Mouse (Mus musculus): ENCODE data around the gene Pgm2l1.

Pgm2l1 gene

GRCm38 (mm10) chr7:100298861-100299510 is 71.8 kb downstream of the Pgm2l1 start:
- DNase-seq = no peak

DNA sequence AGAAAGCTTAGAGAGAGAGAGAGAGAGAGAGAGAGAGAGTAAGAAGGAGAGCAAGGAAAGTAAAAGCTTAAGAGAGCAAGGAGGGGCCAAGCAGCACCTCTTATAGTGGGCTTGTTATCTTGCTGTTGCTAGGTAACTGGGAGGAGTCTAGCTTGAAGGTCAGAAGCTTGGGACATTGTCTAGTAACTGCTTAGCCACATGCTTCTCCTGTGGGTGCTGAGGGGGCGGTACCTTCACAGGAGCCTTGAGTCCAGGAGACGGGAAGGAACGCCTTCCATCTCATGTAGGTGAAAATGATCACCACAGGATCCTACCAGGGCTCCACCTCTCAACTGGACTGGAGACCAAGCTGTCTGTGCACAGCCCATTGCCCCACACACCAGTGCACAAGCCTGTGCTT is 74.2 kb downstream of the Pgm2l1 start:
- DNase-seq = no peak

DNA sequence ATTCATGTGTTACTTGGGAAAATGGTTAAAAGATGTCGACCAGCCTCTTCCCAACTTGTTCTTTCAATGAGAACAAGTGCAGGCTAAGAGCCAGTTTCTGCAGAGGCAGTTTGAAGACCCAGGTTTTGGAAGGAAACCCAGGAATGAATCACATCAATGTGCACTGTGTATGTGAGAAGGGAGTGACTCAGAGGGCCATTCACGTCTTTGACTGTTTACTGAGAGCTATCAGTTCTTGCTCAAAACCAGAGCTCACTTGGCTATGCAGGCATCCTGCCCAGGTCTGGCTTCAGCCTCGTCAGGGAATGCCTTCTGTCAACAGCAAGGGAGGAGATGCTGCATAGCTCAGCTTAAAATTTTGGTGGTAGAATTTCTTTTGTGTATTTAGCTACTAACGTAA is 75.1 kb downstream of the Pgm2l1 start:
- DNase-seq = peak; percentile 60

DNA sequence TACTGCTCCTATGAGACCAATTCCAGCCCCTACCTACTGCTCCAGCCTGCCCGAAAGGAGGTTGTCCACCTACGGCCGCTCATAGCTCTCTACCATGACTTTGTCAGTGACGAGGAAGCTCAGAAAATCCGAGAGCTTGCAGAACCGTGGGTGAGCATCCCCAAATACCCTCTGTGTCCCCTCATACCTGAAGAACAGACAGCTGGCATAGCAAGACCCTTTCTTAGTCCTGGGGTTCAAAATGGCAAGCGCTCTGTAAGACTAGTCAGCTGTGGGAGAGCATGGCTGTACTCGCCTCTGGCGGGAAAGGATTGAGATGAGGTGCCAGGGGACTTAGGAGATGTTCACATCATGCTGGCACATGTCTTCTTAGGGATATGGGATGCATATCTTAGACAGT is 78.7 kb downstream of the Pgm2l1 start:
- no peak for DNase-seq

DNA sequence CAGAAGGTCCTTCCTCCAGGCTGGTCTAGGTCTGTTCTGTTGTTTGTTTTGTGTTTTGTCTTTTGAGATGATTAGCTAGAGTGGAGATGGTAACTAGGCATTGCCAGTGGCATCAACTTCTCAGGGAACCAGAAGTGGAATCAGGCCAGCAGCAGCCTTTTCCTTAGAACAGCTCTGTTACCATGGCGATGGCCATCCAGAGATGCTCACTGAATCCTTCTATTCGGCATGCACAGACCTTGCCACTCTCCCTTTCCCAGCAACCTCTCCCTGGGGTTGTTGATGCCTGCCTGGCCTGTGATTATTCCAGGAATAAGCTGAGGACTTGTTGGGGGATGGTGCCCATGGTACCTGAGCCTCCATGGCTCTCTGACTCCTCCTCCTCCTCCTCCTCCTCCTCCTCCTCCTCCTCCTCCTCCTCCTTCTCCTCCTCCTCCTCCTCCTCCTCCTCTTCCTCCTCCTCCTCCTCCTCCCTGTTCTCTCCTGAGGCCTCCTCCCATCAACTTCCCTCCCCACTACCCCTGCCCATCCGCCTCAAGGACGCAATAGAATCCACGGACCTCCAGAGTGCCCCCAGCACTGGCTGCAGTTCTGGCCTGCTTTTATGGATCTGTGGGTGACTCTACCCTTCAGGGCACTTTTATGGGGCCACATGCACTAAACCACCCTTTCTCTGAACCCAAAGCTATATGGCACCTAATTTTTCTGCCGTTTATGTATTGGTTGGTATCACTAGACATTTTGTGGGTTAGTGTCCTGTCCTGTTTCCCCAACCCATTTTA is 80.9 kb downstream of the Pgm2l1 start:
- DNase-seq = peak; percentile 73

GRCm38 (mm10) chr7:100309216-100309615 is 82.0 kb downstream of the Pgm2l1 start:
- no peak for DNase-seq

DNA sequence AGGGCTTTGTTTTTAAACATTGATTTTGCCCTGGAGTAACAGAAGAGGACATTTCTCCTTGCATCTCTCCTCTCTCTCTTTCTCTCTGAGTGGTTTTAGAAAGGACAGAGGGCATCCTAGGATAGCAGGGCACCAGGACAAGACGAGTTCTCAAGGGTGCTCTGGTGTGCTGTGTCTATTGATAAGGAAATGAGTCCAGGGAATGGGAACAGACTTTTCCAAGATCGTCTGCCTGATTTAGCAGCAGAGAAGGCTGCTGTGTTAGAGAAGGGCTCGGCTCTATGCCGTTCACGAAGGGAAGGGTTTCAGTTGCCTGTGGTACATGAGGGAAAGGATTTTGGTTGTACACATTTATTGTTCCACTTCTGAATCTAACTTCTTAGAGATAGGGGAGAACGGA is 82.5 kb downstream of the Pgm2l1 start:
- no peak for DNase-seq

- DNase-seq = no peak
Measured at GRCm38 (mm10) chr7:100310290-100310689, 83.1 kb downstream of the Pgm2l1 start.

- DNase-seq = no peak
Measured at GRCm38 (mm10) chr7:100312716-100313115, 85.5 kb downstream of the Pgm2l1 start.

DNA sequence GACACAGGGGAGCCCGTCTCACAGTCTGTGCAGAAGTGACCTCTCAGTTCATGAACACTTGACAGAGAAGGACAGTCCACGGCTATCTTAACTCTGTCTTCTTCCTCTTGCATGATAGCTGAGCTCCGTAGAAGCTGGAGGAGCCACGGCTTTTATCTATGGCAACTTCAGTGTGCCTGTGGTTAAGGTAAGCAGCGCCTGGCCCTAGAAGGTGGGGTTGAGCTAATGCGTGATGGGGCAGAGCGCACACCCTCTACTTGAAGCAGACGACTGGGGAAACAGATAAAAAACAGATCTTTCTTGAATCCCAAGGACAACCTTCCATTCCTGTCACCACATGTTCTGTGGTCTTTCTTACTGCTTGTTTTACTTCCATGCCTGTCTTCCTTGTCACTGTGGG is 89.7 kb downstream of the Pgm2l1 start:
- no peak for DNase-seq

- DNase-seq = no peak
Measured at GRCm38 (mm10) chr7:100317534-100317933, 90.3 kb downstream of the Pgm2l1 start.

GRCm38 (mm10) chr7:100323721-100324120 is 96.5 kb downstream of the Pgm2l1 start:
- DNase-seq = no peak

GRCm38 (mm10) chr7:100325482-100325881 is 98.3 kb downstream of the Pgm2l1 start:
- DNase-seq = peak; percentile 72

GRCm38 (mm10) chr7:100327514-100327913 is 100.3 kb downstream of the Pgm2l1 start:
- no peak for DNase-seq
